Mouse (Mus musculus) limb, embryonic 14.5 days (tissue): ENCODE results near the gene Bcl11a. TPM values are rescaled to one million over a fixed set of nuclear protein-coding genes. Genes with fewer than 3 reads are reported as not detected.

Experiments
- ATAC-seq: fragments of 200-750 bp; cut with Nextera tagmentation; 2 replicates; pipeline ENCODE4 v1.8.0; 2017; ENCODE audit warnings: low read depth, moderate number of reproducible peaks, moderate TSS enrichment; ENCODE audit not compliant: low FRiP score
- DNase-seq: peaks from one replicate; pipeline ENCODE4 v3.0.0-alpha.2; 2015; ENCODE audit warnings: low spot score
- H3K27ac ChIP-seq: fragments of 300-500 bp; sonication (generic); replicated peaks from 2 replicates; pipeline ENCODE4 v1.5.1; 2014; ENCODE audit warnings: low read depth, mild to moderate bottlenecking, low read length, moderate library complexity, mixed read lengths
- H3K27me3 ChIP-seq: fragments of 300-500 bp; sonication (generic); 2 replicates; pipeline ENCODE4 v1.6.1; 2014; ENCODE audit warnings: low read length, mixed read lengths; ENCODE audit not compliant: control insufficient read depth, insufficient read depth
- H3K36me3 ChIP-seq: fragments of 300-500 bp; sonication (generic); 2 replicates; pipeline ENCODE4 v1.6.1; 2014; ENCODE audit warnings: mild to moderate bottlenecking, low read length, moderate library complexity, mixed read lengths; ENCODE audit not compliant: control insufficient read depth, insufficient read depth
- H3K4me1 ChIP-seq: fragments of 300-500 bp; sonication (generic); 2 replicates; pipeline ENCODE4 v1.6.1; 2014; ENCODE audit warnings: antibody characterized with exemption, low read length, mixed read lengths; ENCODE audit not compliant: control insufficient read depth, insufficient read depth
- H3K4me2 ChIP-seq: fragments of 300-500 bp; sonication (generic); replicated peaks from 2 replicates; pipeline ENCODE4 v1.6.1; 2014; ENCODE audit warnings: low read depth, mild to moderate bottlenecking, low read length, moderate library complexity; ENCODE audit not compliant: severe bottlenecking
- H3K4me3 ChIP-seq: fragments of 300-500 bp; sonication (generic); replicated peaks from 2 replicates; pipeline ENCODE4 v1.5.1; 2014; ENCODE audit warnings: low read length
- H3K9ac ChIP-seq: fragments of 300-500 bp; sonication (generic); 2 replicates; pipeline ENCODE4 v1.6.1; 2014; ENCODE audit warnings: mild to moderate bottlenecking, low read depth, low read length, moderate library complexity; ENCODE audit not compliant: severe bottlenecking
- H3K9me3 ChIP-seq: fragments of 300-500 bp; sonication (generic); 2 replicates; pipeline ENCODE4 v1.6.1; 2016; ENCODE audit warnings: low read length; ENCODE audit not compliant: control insufficient read depth
- POLR2A ChIP-seq: fragments of 200-500 bp; IDR thresholded peaks from 2 replicates; pipeline ENCODE4 v1.8.0; 2012; ENCODE audit warnings: inconsistent platforms, mild to moderate bottlenecking, moderate library complexity, borderline replicate concordance; ENCODE audit not compliant: insufficient read depth, insufficient read length; ENCODE audit errors: extremely low read depth
- WGBS: fragments of 180-500 bp; shearing (Covaris S2); extraction: QIAGEN DNeasy Blood & Tissue Kit; methylation state at CpG from one replicate; pipeline ENCODE4 v1.1.7; 2014; 5-methylcytosine and 5-hydroxymethylcytosine counted together
- polyA plus RNA-seq, 2 experiments: library from polyadenylated mRNA; depleted of rRNA in 1 of 2; stranded (reverse) in 1 of 2; unstranded in 1 of 2; fragments of >200 nt; fragmentation: Nextera tagmentation in 1 of 2; extraction: Ambion mirVana in 1 of 2; gene quantifications; 2 replicates each; pipeline versions ENCODE4 v1.2.1 to v1.2.3; 2012 to 2014

Bcl11a gene
- polyA plus RNA-seq, 2 experiments = 33.8 to 61.7 TPM

DNA sequence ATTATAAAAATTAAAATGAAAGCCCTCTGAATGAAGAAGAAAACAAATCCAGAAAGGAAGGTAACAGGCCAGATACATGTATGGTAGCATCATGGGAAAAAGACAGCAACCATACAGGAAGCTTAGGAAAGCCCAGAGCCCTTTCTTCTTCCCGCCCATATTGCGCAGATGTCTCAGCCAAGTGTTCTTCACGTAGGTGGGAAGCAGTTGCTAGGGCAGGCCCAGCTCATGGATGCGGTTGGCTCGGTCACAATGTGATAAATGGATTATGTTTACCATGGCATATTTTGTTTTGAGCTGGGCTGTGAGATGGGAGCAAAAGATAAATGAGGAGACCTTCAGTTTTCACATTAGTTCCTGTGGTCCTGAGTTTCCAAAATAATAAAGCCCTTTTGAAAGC is 29.6 kb downstream of the Bcl11a start:
- Histone ChIP-seq H3K4me3 (no peak overlapping the region), H3K4me1 (peaks cover 20% of the 10 kb centered on the region), H3K9me3 (no peaks in the 10 kb centered on the region), H3K27me3 (no peaks in the 10 kb centered on the region), H3K27ac (no peak overlapping the region), H3K36me3 (peaks cover 5% of the 10 kb centered on the region; the same call in 1 of the 2 replicates), H3K4me2 (no peak overlapping the region), H3K9ac (no peak overlapping the region)
- TF ChIP-seq POLR2A = no peak
- no peak for DNase-seq
- ATAC-seq = no peak
- WGBS = 86% methylated on average over 5 of the region's 5 CpGs

DNA sequence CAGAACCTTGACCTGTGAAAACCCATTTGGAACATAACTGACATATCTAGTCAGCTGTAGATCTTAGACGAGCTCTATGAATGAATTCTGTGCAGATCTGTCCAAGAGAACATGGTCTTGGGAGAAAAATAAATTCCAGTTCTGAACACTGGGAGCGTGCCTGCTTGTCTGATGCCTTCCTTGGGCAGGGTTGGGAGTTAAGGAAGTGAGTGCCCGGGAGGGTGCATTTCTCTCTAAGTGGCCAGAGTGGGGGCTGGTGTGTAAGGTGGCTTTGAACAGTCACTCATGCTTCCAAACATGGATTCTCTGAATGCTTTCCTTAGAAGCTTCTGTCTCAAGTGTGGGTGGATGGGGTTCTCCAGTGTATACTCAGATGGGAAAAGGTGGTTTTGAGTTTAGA is 31.1 kb downstream of the Bcl11a start:
- Histone ChIP-seq H3K27me3 (no peaks in the 10 kb centered on the region), H3K36me3 (peaks cover 5% of the 10 kb centered on the region; the same call in 1 of the 2 replicates), H3K4me2 (no peak overlapping the region), H3K4me3 (no peak overlapping the region), H3K9me3 (no peaks in the 10 kb centered on the region), H3K4me1 (peaks cover 12% of the 10 kb centered on the region; the same call in 1 of the 2 replicates), H3K9ac (no peak overlapping the region), H3K27ac (no peak overlapping the region)
- 74% methylated on average over 3 of the region's 3 CpGs for whole genome bisulfite sequencing
- TF ChIP-seq POLR2A = no peak
- DNase-seq = no peak
- ATAC-seq = no peak

DNA sequence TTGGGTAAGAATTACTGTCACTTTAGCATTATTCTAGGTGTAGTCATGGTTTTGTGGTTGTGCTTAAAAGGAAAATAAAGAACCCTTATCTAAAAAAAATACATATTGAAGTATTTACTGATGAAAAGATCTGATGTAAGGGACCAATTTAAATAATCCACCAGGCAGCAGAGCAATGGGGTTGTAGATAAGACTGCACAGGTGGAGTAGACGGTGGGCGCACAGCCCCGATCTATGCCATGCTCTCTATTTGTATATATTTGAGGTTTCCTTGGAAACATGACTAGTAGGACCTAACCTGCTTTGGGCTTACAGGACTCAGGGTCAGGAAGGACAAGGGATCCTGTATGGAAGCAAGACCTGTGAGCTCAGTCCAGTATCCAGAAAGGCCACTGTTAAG is 31.5 kb downstream of the Bcl11a start:
- WGBS = 91% methylated on average over 3 of the region's 3 CpGs
- ATAC-seq (no peak), DNase-seq (no peak)
- H3K4me1 ChIP-seq = peaks cover 15% of the 10 kb centered on the region; the same call in 1 of the 2 replicates
- TF ChIP-seq POLR2A = no peak
- H3K27ac ChIP-seq = no peak overlapping the region
- peaks cover 5% of the 10 kb centered on the region; the same call in 1 of the 2 replicates for H3K36me3 ChIP-seq
- no peaks in the 10 kb centered on the region for H3K27me3 ChIP-seq
- H3K4me2 ChIP-seq = no peak overlapping the region
- H3K9me3 ChIP-seq = no peaks in the 10 kb centered on the region
- no peak overlapping the region for H3K9ac ChIP-seq
- H3K4me3 ChIP-seq = no peak overlapping the region

DNA sequence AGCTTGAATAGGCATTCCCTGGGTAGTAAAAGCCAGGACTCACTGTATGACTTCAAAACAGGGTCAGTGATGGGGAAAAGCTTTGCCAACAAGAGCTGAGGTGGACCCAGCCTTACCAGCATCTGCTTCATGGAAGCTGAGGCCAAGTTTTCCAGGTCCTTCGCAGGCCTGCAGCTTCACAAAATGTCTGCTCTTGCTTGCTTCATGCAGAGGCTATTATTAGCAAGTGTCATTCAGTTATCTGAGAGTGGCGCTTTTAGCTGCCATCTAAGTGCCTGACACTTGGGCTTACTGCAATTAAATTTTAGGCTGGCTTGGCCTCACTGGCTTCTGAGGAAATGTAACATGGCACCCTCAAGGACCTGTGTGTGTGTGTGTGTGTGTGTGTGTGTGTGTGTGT is 32.3 kb downstream of the Bcl11a start:
- TF ChIP-seq POLR2A = no peak
- 76% methylated on average over 2 of the region's 2 CpGs for WGBS
- no peak for ATAC-seq
- Histone ChIP-seq H3K9me3 (no peaks in the 10 kb centered on the region), H3K27me3 (no peaks in the 10 kb centered on the region), H3K27ac (no peak overlapping the region), H3K9ac (no peak overlapping the region), H3K4me2 (no peak overlapping the region), H3K4me3 (no peak overlapping the region), H3K4me1 (peaks cover 15% of the 10 kb centered on the region; the same call in 1 of the 2 replicates), H3K36me3 (peaks cover 5% of the 10 kb centered on the region; the same call in 1 of the 2 replicates)
- no peak for DNase-seq

DNA sequence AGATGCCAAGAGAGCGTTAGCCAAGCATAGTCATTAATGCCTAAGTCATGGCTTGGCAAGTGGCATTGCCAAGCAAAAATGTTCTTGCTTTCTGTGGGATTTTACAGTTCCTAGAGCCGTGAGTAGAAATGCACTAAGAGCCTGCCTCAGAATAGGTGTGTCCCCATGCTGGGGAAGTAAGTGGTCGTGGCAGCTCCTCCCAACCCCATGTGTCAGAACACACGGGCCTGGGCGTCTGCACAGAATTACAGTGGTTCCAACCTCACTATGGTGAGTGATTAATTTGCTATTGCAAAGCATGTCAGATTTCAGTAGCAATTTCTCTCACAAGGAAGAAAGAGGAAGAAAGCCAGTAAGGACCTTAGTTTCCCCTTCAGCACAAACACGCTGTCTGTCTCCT is 33.9 kb downstream of the Bcl11a start:
- TF ChIP-seq POLR2A = no peak
- no peak for DNase-seq

DNA sequence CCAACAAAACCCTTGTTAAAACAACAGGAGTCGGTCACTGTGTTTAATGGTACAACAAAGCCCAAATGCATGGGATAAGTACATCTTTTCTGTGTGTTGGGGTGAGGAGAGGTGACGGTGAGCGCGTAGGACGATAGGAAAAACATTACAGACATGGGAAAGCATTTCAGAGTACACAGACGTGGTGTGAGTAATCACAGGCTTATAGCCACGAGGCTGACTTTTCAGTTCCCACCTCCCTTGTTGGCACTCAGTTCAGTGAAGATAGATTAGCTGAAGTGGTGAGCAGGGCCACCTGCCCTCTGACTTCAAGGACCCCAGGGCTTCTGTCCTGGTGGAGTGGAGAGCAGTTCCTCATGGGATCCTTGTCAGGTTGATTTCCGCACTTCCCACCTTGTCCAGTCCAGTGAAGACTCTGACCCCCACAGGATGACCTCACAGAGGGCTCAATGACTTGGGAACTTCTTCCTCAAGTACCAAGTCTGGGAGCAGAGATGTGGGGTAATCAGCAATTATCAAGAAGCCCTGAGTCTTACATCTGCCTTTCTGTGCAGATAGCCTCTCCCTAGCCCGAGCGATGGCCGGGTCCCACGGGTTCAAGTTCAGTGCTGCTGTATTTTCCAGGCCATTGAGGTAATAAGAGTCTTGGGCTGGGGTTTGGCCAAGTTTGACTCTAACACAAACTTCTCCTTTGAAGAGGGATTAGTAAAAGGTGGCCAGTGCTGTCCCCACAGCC is 37.3 kb downstream of the Bcl11a start:
- ATAC-seq (no peak), DNase-seq (no peak)
- no peak overlapping the region for H3K4me2 ChIP-seq
- no peak for TF ChIP-seq POLR2A
- peaks cover 52% of the 10 kb centered on the region for H3K4me1 ChIP-seq
- WGBS = 67% methylated on average over 12 of the region's 12 CpGs
- H3K27ac ChIP-seq = no peak overlapping the region
- H3K9ac ChIP-seq = no peak overlapping the region
- H3K36me3 ChIP-seq = peaks cover 4% of the 10 kb centered on the region; the same call in 1 of the 2 replicates
- H3K9me3 ChIP-seq = no peaks in the 10 kb centered on the region
- no peak overlapping the region for H3K4me3 ChIP-seq
- no peaks in the 10 kb centered on the region for H3K27me3 ChIP-seq

More for the DNA sequence above, 33.9 kb downstream of the Bcl11a start:
- Histone ChIP-seq H3K4me1 (peaks cover 18% of the 10 kb centered on the region; the same call in 1 of the 2 replicates), H3K27me3 (no peaks in the 10 kb centered on the region), H3K9me3 (no peaks in the 10 kb centered on the region), H3K36me3 (peaks cover 8% of the 10 kb centered on the region; the same call in 1 of the 2 replicates), H3K27ac (no peak overlapping the region; the same call in 1 of the 2 replicates), H3K4me2 (no peak overlapping the region), H3K4me3 (no peak overlapping the region), H3K9ac (no peak overlapping the region)
- WGBS = 26% methylated on average over 6 of the region's 6 CpGs
- ATAC-seq = no peak
